Mouse (Mus musculus) bone marrow, adult 2 months (tissue): Measurements from ENCODE around the gene Ormdl3.

ENCODE experiments used
- CTCF ChIP-seq: fragments of 200-500 bp; IDR thresholded peaks from 2 replicates; pipeline ENCODE4 v1.5.1; 2011; ENCODE audit warnings: low read length, control low read depth; ENCODE audit not compliant: control insufficient read depth, insufficient read depth
- POLR2A ChIP-seq: fragments of 200-500 bp; IDR thresholded peaks from 2 replicates; pipeline ENCODE4 v1.6.1; 2011; ENCODE audit warnings: low read depth, mild to moderate bottlenecking, control low read depth, low read length, borderline replicate concordance; ENCODE audit not compliant: control insufficient read depth

DNA sequence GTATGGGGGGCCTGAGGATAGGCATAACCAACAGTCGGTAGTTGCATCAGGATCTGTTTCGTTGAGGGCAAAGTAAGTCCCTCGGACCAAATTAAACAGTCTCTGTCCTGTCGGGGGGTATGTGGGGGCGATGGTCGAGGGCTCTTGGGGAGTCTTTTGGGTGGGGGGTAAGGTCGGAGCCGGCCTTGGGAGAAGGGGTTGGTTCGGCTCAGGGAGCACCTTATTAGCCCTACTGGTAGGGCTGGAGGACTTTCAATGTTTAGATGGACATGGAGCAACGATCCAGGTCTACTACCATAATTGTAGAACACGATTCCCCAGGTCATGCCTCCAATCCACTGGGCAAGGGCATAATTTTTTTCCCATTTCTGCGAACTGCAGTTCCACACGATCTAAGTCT lies 33.6 kb upstream of the Ormdl3 start:
- TF ChIP-seq POLR2A = no peak
- no peak for TF ChIP-seq CTCF
